Mouse (Mus musculus): ENCODE results near the gene Ptpn14.

The Ptpn14 gene

GRCm38 (mm10) chr1:189772707-189773106, 44.6 kb downstream of the Ptpn14 start:
- no peak for DNase-seq (ENCODE audit: low spot score)

- no peak for DNase-seq (ENCODE audit: low spot score)
Measured at GRCm38 (mm10) chr1:189774778-189775177, 46.7 kb downstream of the Ptpn14 start.

- DNase-seq (ENCODE audit: low spot score): no peak
Measured at GRCm38 (mm10) chr1:189777207-189777606, 49.1 kb downstream of the Ptpn14 start.

- DNase-seq (ENCODE audit: low spot score): no peak
Measured at GRCm38 (mm10) chr1:189778343-189778742, 50.3 kb downstream of the Ptpn14 start.

GRCm38 (mm10) chr1:189779226-189779625, 51.2 kb downstream of the Ptpn14 start:
- no peak for DNase-seq (ENCODE audit: low spot score)

- no peak for DNase-seq (ENCODE audit: low spot score)
Measured at GRCm38 (mm10) chr1:189781721-189782345, 53.8 kb downstream of the Ptpn14 start.

- DNase-seq (ENCODE audit: low spot score): no peak
Measured at GRCm38 (mm10) chr1:189782709-189783108, 54.6 kb downstream of the Ptpn14 start.

- no peak for DNase-seq (ENCODE audit: low spot score)
Measured at GRCm38 (mm10) chr1:189784503-189784902, 56.4 kb downstream of the Ptpn14 start.

GRCm38 (mm10) chr1:189786707-189787485, 58.8 kb downstream of the Ptpn14 start:
- DNase-seq (ENCODE audit: low spot score): no peak

GRCm38 (mm10) chr1:189789545-189789944, 61.5 kb downstream of the Ptpn14 start:
- peak; percentile 64 for DNase-seq (ENCODE audit: low spot score)

- no peak for DNase-seq (ENCODE audit: low spot score)
Measured at GRCm38 (mm10) chr1:189790666-189791065, 62.6 kb downstream of the Ptpn14 start.

GRCm38 (mm10) chr1:189791534-189792217, 63.6 kb downstream of the Ptpn14 start:
- DNase-seq (ENCODE audit: low spot score): no peak

- no peak for DNase-seq (ENCODE audit: low spot score)
Measured at GRCm38 (mm10) chr1:189792560-189793195, 64.6 kb downstream of the Ptpn14 start.

GRCm38 (mm10) chr1:189798949-189799348, 70.9 kb downstream of the Ptpn14 start:
- no peak for DNase-seq (ENCODE audit: low spot score)

- DNase-seq (ENCODE audit: low spot score): no peak
Measured at GRCm38 (mm10) chr1:189800211-189800961, 72.3 kb downstream of the Ptpn14 start.

GRCm38 (mm10) chr1:189801303-189801702, 73.2 kb downstream of the Ptpn14 start:
- DNase-seq (ENCODE audit: low spot score): no peak

- DNase-seq (ENCODE audit: low spot score): no peak
Measured at GRCm38 (mm10) chr1:189802575-189802974, 74.5 kb downstream of the Ptpn14 start.

GRCm38 (mm10) chr1:189803742-189804141, 75.7 kb downstream of the Ptpn14 start:
- DNase-seq (ENCODE audit: low spot score): no peak

- DNase-seq (ENCODE audit: low spot score): no peak
Measured at GRCm38 (mm10) chr1:189806533-189807297, 78.6 kb downstream of the Ptpn14 start.

- no peak for DNase-seq (ENCODE audit: low spot score)
Measured at GRCm38 (mm10) chr1:189808015-189808414, 79.9 kb downstream of the Ptpn14 start.

- no peak for DNase-seq (ENCODE audit: low spot score)
Measured at GRCm38 (mm10) chr1:189808453-189808852, 80.4 kb downstream of the Ptpn14 start.

All from embryo, embryonic 10.5 days (tissue).